Mouse (Mus musculus) neural tube, embryonic 15.5 days (tissue): ENCODE measurements at regions not wholly inside any gene's neighbourhood (a gene's known extent, or its start where the extent isn't known, plus 50 kb on each side); places are given as distances from the start of the nearest gene placed in this dataset.

ENCODE experiments used
- ATAC-seq: fragments of 200-750 bp; cut with Nextera tagmentation; 2 replicates; pipeline ENCODE4 v1.8.0; 2017; ENCODE audit warnings: mild to moderate bottlenecking, moderate TSS enrichment, moderate library complexity; ENCODE audit not compliant: low FRiP score
- H3K27ac ChIP-seq: fragments of 300-500 bp; sonication (generic); replicated peaks from 2 replicates; pipeline ENCODE4 v1.5.1; 2015; ENCODE audit warnings: mild to moderate bottlenecking, inconsistent platforms
- H3K27me3 ChIP-seq: fragments of 300-500 bp; sonication (generic); replicated peaks from 2 replicates; pipeline ENCODE4 v1.6.1; 2015; ENCODE audit warnings: inconsistent platforms
- H3K36me3 ChIP-seq: fragments of 300-500 bp; sonication (generic); 2 replicates; pipeline ENCODE4 v1.6.1; 2015; ENCODE audit warnings: inconsistent platforms
- H3K4me1 ChIP-seq: fragments of 300-500 bp; sonication (generic); 2 replicates; pipeline ENCODE4 v1.6.1; 2015; ENCODE audit warnings: inconsistent platforms
- H3K4me2 ChIP-seq: fragments of 300-500 bp; sonication (generic); 2 replicates; pipeline ENCODE4 v1.6.1; 2015; ENCODE audit warnings: inconsistent platforms, mild to moderate bottlenecking, moderate library complexity
- H3K4me3 ChIP-seq: fragments of 300-500 bp; sonication (generic); replicated peaks from 2 replicates; pipeline ENCODE4 v1.5.1; 2015; ENCODE audit warnings: mild to moderate bottlenecking, inconsistent platforms
- H3K9ac ChIP-seq: fragments of 300-500 bp; sonication (generic); replicated peaks from 2 replicates; pipeline ENCODE4 v1.6.1; 2015; ENCODE audit warnings: mild to moderate bottlenecking, inconsistent platforms
- H3K9me3 ChIP-seq: fragments of 300-500 bp; sonication (generic); replicated peaks from 2 replicates; pipeline ENCODE4 v1.6.1; 2016; ENCODE audit warnings: inconsistent platforms
- WGBS: fragments of 180-500 bp; shearing (Covaris S2); methylation state at CpG from one replicate; pipeline ENCODE4 v1.1.7; 2015; ENCODE audit warnings: mixed read lengths; 5-methylcytosine and 5-hydroxymethylcytosine counted together

- H3K9me3 ChIP-seq = no peaks in the 10 kb centered on the region
- H3K4me3 ChIP-seq = no peak overlapping the region
- ATAC-seq = no peak
- H3K27ac ChIP-seq = no peak overlapping the region
- H3K4me2 ChIP-seq = no peak overlapping the region
- no peaks in the 10 kb centered on the region for H3K4me1 ChIP-seq
- no peaks in the 10 kb centered on the region for H3K36me3 ChIP-seq
- 86% methylated on average over 2 of the region's 2 CpGs for WGBS
- no peak overlapping the region for H3K9ac ChIP-seq
- no peaks in the 10 kb centered on the region for H3K27me3 ChIP-seq
Measured at GRCm38 (mm10) chr3:136993473-136993872, 323.5 kb downstream of the Ppp3ca start.

- no peaks in the 10 kb centered on the region for H3K27me3 ChIP-seq
- no peak overlapping the region for H3K4me3 ChIP-seq
- no peaks in the 10 kb centered on the region for H3K36me3 ChIP-seq
- ATAC-seq = no peak
- H3K9ac ChIP-seq = no peak overlapping the region
- no peaks in the 10 kb centered on the region for H3K9me3 ChIP-seq
- H3K27ac ChIP-seq = no peak overlapping the region
- H3K4me1 ChIP-seq = no peaks in the 10 kb centered on the region
- 93% methylated on average over 8 of the region's 8 CpGs for WGBS
- H3K4me2 ChIP-seq = no peak overlapping the region
Measured at GRCm38 (mm10) chr3:136994361-136995083, 324.6 kb downstream of the Ppp3ca start.

GRCm38 (mm10) chr3:136995611-136996335 is 325.8 kb downstream of the Ppp3ca start:
- H3K27me3 ChIP-seq = no peaks in the 10 kb centered on the region
- H3K4me2 ChIP-seq = no peak overlapping the region
- H3K27ac ChIP-seq = no peak overlapping the region
- H3K36me3 ChIP-seq = no peaks in the 10 kb centered on the region
- H3K4me3 ChIP-seq = no peak overlapping the region
- H3K9me3 ChIP-seq = no peaks in the 10 kb centered on the region
- no peaks in the 10 kb centered on the region for H3K4me1 ChIP-seq
- no peak for ATAC-seq
- WGBS = 98% methylated on average over 3 of the region's 3 CpGs
- no peak overlapping the region for H3K9ac ChIP-seq

GRCm38 (mm10) chr3:136996381-136996895 is 326.5 kb downstream of the Ppp3ca start:
- no peak for ATAC-seq
- Histone ChIP-seq H3K27me3 (no peaks in the 10 kb centered on the region), H3K4me1 (no peaks in the 10 kb centered on the region), H3K4me2 (no peak overlapping the region), H3K36me3 (no peaks in the 10 kb centered on the region), H3K9ac (no peak overlapping the region), H3K9me3 (no peaks in the 10 kb centered on the region), H3K4me3 (no peak overlapping the region), H3K27ac (no peak overlapping the region)
- 89% methylated on average over 5 of the region's 5 CpGs for WGBS

GRCm38 (mm10) chr3:137011551-137011950 is 329.3 kb upstream of the Emcn start:
- H3K9ac ChIP-seq = no peak overlapping the region
- no peak overlapping the region for H3K4me2 ChIP-seq
- ATAC-seq = no peak
- H3K27ac ChIP-seq = no peak overlapping the region
- H3K36me3 ChIP-seq = no peaks in the 10 kb centered on the region
- H3K27me3 ChIP-seq = no peaks in the 10 kb centered on the region
- no peaks in the 10 kb centered on the region for H3K9me3 ChIP-seq
- 81% methylated on average over 2 of the region's 2 CpGs for WGBS
- no peaks in the 10 kb centered on the region for H3K4me1 ChIP-seq
- H3K4me3 ChIP-seq = no peak overlapping the region

GRCm38 (mm10) chr3:137014686-137015085 is 326.2 kb upstream of the Emcn start:
- no peak overlapping the region for H3K4me2 ChIP-seq
- ATAC-seq = no peak
- 77% methylated on average over 2 of the region's 2 CpGs for WGBS

GRCm38 (mm10) chr3:137015199-137015598 is 325.7 kb upstream of the Emcn start:
- no peaks in the 10 kb centered on the region for H3K36me3 ChIP-seq
- H3K4me1 ChIP-seq = no peaks in the 10 kb centered on the region
- H3K9me3 ChIP-seq = no peaks in the 10 kb centered on the region
- ATAC-seq = no peak
- H3K27me3 ChIP-seq = no peaks in the 10 kb centered on the region
- no peak overlapping the region for H3K4me3 ChIP-seq
- no peak overlapping the region for H3K4me2 ChIP-seq
- no peak overlapping the region for H3K9ac ChIP-seq
- H3K27ac ChIP-seq = no peak overlapping the region
- whole genome bisulfite sequencing = 89% methylated on average over 3 of the region's 3 CpGs

More at GRCm38 (mm10) chr3:137014686-137015085, 326.2 kb upstream of the Emcn start:
- H3K27ac ChIP-seq = no peak overlapping the region
- no peak overlapping the region for H3K9ac ChIP-seq
- no peaks in the 10 kb centered on the region for H3K9me3 ChIP-seq
- H3K36me3 ChIP-seq = no peaks in the 10 kb centered on the region
- no peak overlapping the region for H3K4me3 ChIP-seq
- no peaks in the 10 kb centered on the region for H3K27me3 ChIP-seq
- H3K4me1 ChIP-seq = no peaks in the 10 kb centered on the region

- Histone ChIP-seq H3K4me2 (no peak overlapping the region), H3K36me3 (no peaks in the 10 kb centered on the region), H3K27ac (no peak overlapping the region), H3K9ac (no peak overlapping the region), H3K4me3 (no peak overlapping the region), H3K4me1 (no peaks in the 10 kb centered on the region), H3K27me3 (no peaks in the 10 kb centered on the region), H3K9me3 (no peaks in the 10 kb centered on the region)
- WGBS = 65% methylated on average over 3 of the region's 3 CpGs
- ATAC-seq = no peak
Measured at GRCm38 (mm10) chr3:137019971-137020634, 320.8 kb upstream of the Emcn start.

GRCm38 (mm10) chr3:137029546-137029945 is 311.3 kb upstream of the Emcn start:
- no peaks in the 10 kb centered on the region for H3K9me3 ChIP-seq
- no peak overlapping the region for H3K4me2 ChIP-seq
- no peaks in the 10 kb centered on the region for H3K27me3 ChIP-seq
- no peak for ATAC-seq
- no peaks in the 10 kb centered on the region for H3K36me3 ChIP-seq
- H3K27ac ChIP-seq = no peak overlapping the region
- H3K4me1 ChIP-seq = no peaks in the 10 kb centered on the region
- H3K4me3 ChIP-seq = no peak overlapping the region
- no peak overlapping the region for H3K9ac ChIP-seq
- WGBS = 77% methylated on average over 2 of the region's 2 CpGs

- Histone ChIP-seq H3K4me1 (no peaks in the 10 kb centered on the region), H3K36me3 (no peaks in the 10 kb centered on the region), H3K27me3 (no peaks in the 10 kb centered on the region), H3K4me3 (no peak overlapping the region), H3K27ac (no peak overlapping the region), H3K4me2 (no peak overlapping the region), H3K9me3 (no peaks in the 10 kb centered on the region), H3K9ac (no peak overlapping the region)
- no peak for ATAC-seq
- WGBS = 58% methylated on average over 2 of the region's 2 CpGs
Measured at GRCm38 (mm10) chr3:137032802-137033201, 308.1 kb upstream of the Emcn start.

- no peaks in the 10 kb centered on the region for H3K9me3 ChIP-seq
- no peak overlapping the region for H3K27ac ChIP-seq
- no peak overlapping the region for H3K4me3 ChIP-seq
- H3K4me1 ChIP-seq = no peaks in the 10 kb centered on the region
- ATAC-seq = no peak
- no peak overlapping the region for H3K4me2 ChIP-seq
- H3K36me3 ChIP-seq = no peaks in the 10 kb centered on the region
- H3K27me3 ChIP-seq = no peaks in the 10 kb centered on the region
- H3K9ac ChIP-seq = no peak overlapping the region
- WGBS = 92% methylated on average over 8 of the region's 8 CpGs
Measured at GRCm38 (mm10) chr3:137039638-137040037, 301.2 kb upstream of the Emcn start.
